Mouse (Mus musculus) frontal cortex, postnatal 25 days (tissue): ENCODE results near the gene Gmip.

Source experiments
- DNase-seq, 2 experiments: peaks; one replicate each; pipeline ENCODE4 v3.0.0; 2022; ENCODE audit warnings: low spot score in 2 of 2

The Gmip gene

DNA sequence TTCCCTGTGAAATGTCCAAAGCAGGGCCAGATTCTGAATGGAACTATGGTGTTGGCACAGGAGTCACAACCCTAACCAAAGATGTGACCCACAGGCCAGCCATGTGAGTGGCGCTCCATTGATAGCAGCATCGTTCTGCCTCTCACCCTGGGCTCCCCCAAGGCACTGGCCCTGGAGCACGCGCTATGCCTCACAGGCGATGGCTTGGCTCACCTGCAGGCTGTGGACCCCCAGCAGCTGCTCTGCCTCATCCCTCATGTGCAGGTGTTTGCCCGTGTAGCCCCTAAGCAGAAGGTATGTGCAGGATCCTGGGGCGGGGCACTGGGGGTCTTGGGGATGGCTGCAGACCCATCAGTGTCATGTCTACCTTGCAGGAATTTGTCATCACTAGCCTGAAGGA is 5.1 kb upstream of the Gmip start:
- no peak for DNase-seq

DNA sequence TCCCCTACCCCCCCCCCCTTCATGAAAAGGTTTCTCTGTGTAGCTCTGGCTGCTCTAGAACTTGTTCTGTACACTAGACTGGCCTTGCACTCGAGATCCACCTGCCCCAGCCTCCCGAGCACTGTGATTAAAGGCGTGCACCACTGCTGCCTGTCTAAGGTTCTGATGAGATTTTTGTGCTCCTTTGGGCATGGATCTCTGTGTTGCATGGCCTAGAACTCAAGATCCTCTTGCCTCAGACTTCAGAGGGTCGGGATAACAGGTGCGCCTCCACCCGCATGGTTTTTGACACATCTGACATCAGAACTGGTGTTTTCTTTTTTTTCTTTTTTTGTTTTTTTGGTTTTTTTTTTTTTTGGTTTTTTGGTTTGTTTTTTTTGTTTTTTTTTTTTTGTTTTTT is 3.9 kb upstream of the Gmip start:
- DNase-seq, result no peak

DNA sequence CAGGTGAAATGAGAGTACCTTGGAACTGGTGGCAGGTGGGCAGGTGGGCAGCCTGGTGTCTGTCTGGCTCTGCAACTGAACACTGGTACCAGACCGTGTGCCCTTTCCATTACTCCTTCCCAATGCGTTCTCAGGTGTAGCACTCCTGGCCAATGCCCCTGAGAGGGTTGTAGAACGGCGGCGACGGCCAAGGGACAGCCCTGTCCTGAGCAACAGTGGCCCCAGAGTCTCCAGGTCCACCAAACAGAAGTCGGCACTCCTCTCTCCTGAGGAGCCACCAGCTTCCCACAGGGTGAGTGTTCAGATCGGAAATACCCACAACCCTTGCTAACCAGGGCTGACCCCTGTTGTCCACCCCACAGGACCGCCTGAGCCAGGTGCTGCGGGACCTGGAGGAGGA is 3.4 kb upstream of the Gmip start:
- DNase-seq, result no peak

- DNase-seq, result no peak
These were observed 3.0 kb upstream of the Gmip start for GRCm38 (mm10) chr8:69805491-69805890.

- no peak for DNase-seq
These were observed 1.2 kb upstream of the Gmip start for GRCm38 (mm10) chr8:69807236-69807635.

- DNase-seq, result no peak
These were observed 455 bp downstream of the Gmip start for GRCm38 (mm10) chr8:69808864-69809403.

DNA sequence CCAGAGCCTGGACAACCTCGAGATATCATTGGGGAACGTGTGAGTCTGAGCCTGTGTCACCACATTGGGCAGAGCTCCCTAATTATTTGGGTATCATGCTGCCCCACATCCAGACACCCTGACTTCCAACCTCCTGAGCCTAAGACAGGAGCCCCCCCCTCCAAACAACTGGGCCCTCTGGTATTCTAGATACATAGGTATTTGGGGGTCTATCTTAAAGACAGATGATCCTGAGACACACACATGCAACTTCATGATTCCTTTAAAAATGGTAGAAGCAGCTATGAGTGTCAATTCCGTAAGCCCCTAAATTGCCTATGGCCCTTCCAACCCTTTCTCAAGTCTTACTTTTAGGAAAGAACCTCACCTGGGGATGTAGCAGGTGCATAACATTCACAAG is 1.3 kb downstream of the Gmip start:
- no peak for DNase-seq

- DNase-seq, result no peak
These were observed 6.4 kb downstream of the Gmip start for GRCm38 (mm10) chr8:69814881-69815280.

- DNase-seq, result no peak
These were observed 6.9 kb downstream of the Gmip start for GRCm38 (mm10) chr8:69815396-69815795.

DNA sequence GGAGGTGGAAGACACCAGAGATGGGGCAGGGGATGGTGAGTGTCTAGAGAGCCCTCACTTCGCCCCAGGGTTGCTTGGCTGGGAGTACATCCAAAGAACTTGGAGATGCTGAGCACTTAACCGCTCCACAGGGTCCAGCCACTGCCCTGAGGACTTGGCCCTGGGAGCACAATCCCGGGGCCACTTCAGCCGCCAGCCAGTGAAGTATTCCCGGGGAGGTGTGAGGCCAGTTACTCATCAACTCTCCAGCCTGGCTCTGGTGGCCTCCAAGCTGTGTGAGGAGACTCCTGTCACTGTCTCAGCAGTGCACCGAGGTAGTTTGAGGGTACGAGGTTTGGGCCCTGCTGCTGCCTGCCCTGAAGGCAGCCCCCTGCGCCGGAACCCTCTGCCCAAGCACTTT is 12.0 kb downstream of the Gmip start:
- DNase-seq, result no peak

DNA sequence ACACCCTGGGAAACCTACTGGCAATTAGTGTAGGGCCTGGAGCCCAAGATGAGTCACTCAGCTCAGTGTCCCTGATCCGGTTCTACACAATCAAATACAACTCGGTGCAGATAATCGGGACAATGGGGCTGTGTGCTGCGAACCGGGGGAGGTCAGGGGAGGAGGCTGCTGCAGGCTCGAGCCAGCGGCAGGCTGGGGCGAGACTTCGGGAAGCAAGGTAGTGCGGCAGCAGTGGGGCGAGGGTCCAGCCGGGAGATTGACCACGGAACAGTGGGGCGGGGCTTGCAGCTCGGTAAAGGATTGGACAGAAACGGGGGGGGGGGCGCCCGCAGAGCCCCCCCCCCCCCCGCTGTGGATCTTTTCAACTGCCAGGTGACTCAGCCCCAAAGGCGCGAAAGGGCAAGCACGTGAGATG is 13.5 kb downstream of the Gmip start:
- no peak for DNase-seq

- DNase-seq, result no peak
These were observed 14.1 kb downstream of the Gmip start, which contains the start of gene Lpar2 for GRCm38 (mm10) chr8:69822386-69823191. Gene Lpar2, plus strand, starts transcription at chr8:69822429.

GRCm38 (mm10) chr8:69826371-69826770 is 17.9 kb downstream of the Gmip start:
- no peak for DNase-seq

- DNase-seq, result peak; percentile 71 to 86
These were observed 23.9 kb downstream of the Gmip start, which contains the start of gene Pbx4 for GRCm38 (mm10) chr8:69832298-69832853. Gene Pbx4, plus strand, starts transcription at chr8:69832491.

DNA sequence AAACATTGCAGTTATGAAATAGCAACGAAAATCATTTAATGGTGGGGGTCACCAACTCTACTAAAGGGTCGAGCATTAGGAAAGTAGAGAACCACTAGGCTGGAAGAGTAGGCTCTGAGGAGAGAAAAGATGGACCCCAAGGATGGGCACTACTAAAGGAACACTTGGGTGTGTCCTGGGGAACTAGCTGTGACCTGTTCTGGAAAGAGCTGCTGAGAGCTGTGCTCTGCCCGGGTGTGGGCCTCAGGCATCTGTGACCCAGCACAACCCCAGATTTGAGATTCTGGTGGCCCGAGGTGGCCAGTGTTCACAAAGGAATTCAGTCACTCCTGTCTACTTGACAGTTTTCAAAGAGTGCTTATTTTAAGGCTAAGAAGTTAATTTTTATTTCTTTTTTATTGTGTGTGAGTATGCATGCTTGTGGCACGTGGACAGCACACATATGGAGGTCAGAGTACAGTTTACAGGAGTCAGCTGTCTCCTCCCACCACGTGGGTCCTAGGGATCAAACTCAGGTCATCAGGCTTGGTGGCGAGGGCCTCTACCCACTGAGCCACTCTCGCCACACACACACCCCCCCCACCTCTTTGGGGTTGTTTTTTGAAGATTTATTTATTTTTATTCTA is 28.7 kb downstream of the Gmip start:
- DNase-seq, result no peak

DNA sequence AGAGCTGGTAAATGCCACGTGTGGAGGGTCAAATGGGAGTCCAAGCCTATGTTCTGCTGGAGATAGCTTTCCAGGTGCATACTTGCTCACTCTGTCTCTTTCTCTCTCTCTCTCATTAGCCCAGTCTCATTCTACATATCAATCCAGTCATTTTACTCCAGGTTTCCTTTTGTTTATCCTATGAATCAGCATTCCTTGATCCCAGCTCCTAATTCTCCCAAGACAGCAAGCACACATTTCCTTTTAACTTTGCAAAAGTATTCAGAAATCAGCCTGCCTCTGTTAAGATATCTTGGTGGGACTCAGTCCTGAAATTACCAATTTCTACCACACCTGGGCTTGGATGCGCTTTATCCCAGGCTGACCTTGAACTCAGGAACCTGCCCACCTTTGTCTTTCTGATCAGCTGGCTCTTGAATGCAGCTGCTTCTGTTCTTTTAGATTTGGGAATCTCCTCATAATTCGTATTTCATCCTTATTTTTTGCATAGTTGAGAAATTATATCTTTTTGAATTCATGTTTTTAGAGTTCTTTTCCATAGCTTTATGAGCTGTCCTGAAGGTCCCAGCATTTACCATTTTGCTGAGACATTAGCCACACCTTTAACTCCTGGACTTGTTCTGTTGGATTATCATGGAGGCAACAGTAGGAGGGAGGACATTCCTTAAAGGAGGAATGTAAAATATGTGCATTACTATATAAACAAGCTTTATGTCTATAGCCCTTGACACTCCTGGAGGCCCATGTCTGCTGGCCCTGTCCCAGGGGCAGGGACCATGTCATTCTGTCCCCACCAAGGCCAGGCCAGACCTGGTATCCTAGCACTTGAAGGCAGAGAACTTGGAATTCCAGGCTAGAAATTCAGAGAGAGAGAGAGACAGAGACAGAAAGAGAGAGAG is 38.9 kb downstream of the Gmip start:
- DNase-seq, result no peak

GRCm38 (mm10) chr8:69848951-69849350 is 40.5 kb downstream of the Gmip start:
- no peak for DNase-seq

DNA sequence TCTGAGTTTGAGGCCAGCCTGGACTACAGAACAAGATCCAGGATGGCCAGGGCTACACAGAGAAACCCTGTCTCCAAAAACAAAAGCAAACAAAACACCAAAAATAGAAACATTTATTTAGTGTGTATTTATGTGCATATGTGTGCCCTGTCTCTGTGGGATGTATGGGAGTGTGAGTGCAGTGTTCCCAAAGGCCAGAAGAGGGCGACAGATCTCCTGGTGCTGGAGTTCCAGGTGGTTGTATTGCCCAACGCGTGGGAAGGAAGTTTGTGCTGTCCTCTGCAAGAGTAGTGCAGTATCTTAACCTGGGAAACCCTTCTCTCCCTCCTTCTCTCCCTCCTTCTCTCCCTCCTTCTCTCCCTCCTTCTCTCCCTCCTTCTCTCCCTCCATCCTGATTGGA is 41.4 kb downstream of the Gmip start:
- DNase-seq, result no peak

DNA sequence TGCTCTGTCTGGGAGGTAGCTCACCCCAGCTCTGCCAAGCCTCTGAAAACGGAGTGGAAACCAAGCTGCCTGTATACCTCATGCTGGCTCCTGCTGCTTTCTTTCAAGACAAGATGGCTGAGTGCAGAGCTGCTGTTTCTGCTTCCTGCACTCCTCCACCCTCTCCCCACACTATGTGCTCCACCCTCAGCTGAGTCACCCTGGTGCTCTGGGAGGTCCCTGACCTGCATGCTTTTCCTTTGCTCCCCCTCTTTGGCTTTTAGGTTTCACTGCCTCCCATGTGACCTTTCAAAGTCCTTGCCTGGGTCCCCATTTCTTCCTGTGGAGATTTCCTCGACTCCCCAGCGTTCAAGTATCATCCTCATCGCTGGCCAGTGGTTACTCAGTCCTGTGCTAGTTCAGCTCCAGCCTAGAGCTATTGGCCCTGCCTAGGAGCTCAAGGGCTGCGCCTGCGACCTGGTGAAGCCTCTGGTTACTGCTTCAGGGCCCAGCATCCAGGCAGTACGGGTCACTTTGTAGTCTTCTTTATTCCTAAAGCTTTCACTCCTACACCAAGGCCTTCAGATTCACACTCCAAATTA is 42.5 kb downstream of the Gmip start:
- DNase-seq, result no peak

GRCm38 (mm10) chr8:69853869-69854268 is 45.4 kb downstream of the Gmip start:
- no peak for DNase-seq

DNA sequence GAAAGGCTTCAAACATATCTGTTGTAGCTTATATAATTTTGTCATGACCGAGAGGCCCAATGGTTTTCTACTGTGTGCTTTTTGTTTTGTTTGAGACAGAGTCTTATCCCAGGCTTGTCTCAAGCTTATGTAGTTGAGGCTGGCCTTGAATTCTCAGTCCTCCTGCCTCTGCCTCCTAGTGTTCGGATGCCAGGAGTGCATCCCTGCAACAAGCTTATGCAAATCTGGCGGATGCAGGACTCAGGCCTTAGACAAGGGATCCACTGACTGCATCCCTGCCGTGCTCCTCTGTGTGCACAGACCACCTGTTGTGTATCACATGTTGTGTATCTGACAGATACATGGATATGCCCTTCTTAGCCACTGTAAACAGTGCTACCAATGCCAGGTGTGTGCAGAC is 52.3 kb downstream of the Gmip start:
- DNase-seq, result no peak
